Mouse (Mus musculus): ENCODE measurements around the gene Kank1. TPM values are rescaled to one million over a fixed set of nuclear protein-coding genes. Genes with fewer than 3 reads are reported as not detected.

The Kank1 gene
- total and polyA plus RNA-seq, 2 experiments from 2014 or later = 6.0 to 16.6 TPM

GRCm38 (mm10) chr19:25276600-25277395 is 40.0 kb downstream of the Kank1 start:
- no peak for TF ChIP-seq CTCF (IDR thresholded peaks at IDR 0.05)
- no peaks in the 10 kb centered on the region for H3K4me1 ChIP-seq (ENCODE audit: insufficient read depth, low read length)
- 93% methylated on average over 15 of the region's 15 CpGs for WGBS

GRCm38 (mm10) chr19:25277761-25278160 is 41.0 kb downstream of the Kank1 start:
- no peaks in the 10 kb centered on the region for H3K4me1 ChIP-seq (ENCODE audit: insufficient read depth, low read length)
- H3K9me3 ChIP-seq (ENCODE audit: low read length) = no peaks in the 10 kb centered on the region
- no peaks in the 10 kb centered on the region for H3K27me3 ChIP-seq (ENCODE audit: insufficient read depth, low read length)
- no peak overlapping the region for H3K4me3 ChIP-seq (ENCODE audit: low read depth, low read length)
- ATAC-seq (ENCODE audit: low FRiP score) (no peak; the same call in 1 of the 2 replicates), DNase-seq (ENCODE audit: low spot score) (peak; percentile 52)
- no peaks in the 10 kb centered on the region for H3K36me3 ChIP-seq (ENCODE audit: insufficient read depth, low read length)
- H3K27ac ChIP-seq (ENCODE audit: low read depth, low read length) = no peak overlapping the region
- no peak overlapping the region for H3K9ac ChIP-seq (replicated peaks; ENCODE audit: low read length, poor library complexity, severe bottlenecking)
- 64% methylated on average over 5 of the region's 5 CpGs for WGBS
- TF ChIP-seq CTCF (IDR thresholded peaks at IDR 0.05) = no peak
- H3K4me2 ChIP-seq (ENCODE audit: low read depth, low read length, poor library complexity, severe bottlenecking) = no peak overlapping the region

More at GRCm38 (mm10) chr19:25276600-25277395, 40.0 kb downstream of the Kank1 start:
- no peak overlapping the region for H3K9ac ChIP-seq (replicated peaks; ENCODE audit: low read length, poor library complexity, severe bottlenecking)
- no peaks in the 10 kb centered on the region for H3K9me3 ChIP-seq (ENCODE audit: low read length)
- no peak overlapping the region for H3K27ac ChIP-seq (ENCODE audit: low read depth, low read length)
- H3K4me2 ChIP-seq (ENCODE audit: low read depth, low read length, poor library complexity, severe bottlenecking) = no peak overlapping the region
- H3K4me3 ChIP-seq (ENCODE audit: low read depth, low read length) = no peak overlapping the region
- DNase-seq (ENCODE audit: low spot score) (no peak), ATAC-seq (ENCODE audit: low FRiP score) (no peak)
- no peaks in the 10 kb centered on the region for H3K27me3 ChIP-seq (ENCODE audit: insufficient read depth, low read length)
- H3K36me3 ChIP-seq (ENCODE audit: insufficient read depth, low read length) = no peaks in the 10 kb centered on the region

DNA sequence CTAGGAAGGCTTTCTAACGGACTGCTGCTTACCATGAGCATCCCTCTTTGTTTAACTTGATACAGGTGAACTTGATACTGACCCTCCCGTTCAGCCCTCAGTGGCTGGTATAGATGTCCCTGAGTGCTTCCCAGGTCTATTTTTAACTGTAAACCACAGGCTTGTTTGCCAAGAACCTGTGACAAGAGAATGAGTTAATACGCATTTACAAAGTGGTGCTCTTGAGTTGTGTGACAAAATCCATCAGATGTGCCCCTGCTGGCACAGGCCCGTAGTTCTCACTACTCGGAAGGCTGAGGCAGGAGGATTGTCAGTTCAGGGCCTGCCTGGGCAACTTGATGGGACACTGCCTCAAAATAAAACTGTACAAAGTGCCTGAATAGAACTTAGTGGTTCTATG is 42.8 kb downstream of the Kank1 start:
- H3K9ac ChIP-seq (replicated peaks; ENCODE audit: low read length, poor library complexity, severe bottlenecking) = no peak overlapping the region
- DNase-seq (ENCODE audit: low spot score) (no peak), ATAC-seq (ENCODE audit: low FRiP score) (no peak)
- H3K4me2 ChIP-seq (ENCODE audit: low read depth, low read length, poor library complexity, severe bottlenecking) = no peak overlapping the region
- TF ChIP-seq CTCF (IDR thresholded peaks at IDR 0.05) = no peak
- H3K27ac ChIP-seq (ENCODE audit: low read depth, low read length) = no peak overlapping the region
- H3K4me1 ChIP-seq (ENCODE audit: insufficient read depth, low read length) = no peaks in the 10 kb centered on the region
- H3K4me3 ChIP-seq (ENCODE audit: low read depth, low read length) = no peak overlapping the region
- no peaks in the 10 kb centered on the region for H3K9me3 ChIP-seq (ENCODE audit: low read length)
- no peaks in the 10 kb centered on the region for H3K36me3 ChIP-seq (ENCODE audit: insufficient read depth, low read length)
- H3K27me3 ChIP-seq (ENCODE audit: insufficient read depth, low read length) = no peaks in the 10 kb centered on the region
- 89% methylated on average over 5 of the region's 5 CpGs for WGBS

DNA sequence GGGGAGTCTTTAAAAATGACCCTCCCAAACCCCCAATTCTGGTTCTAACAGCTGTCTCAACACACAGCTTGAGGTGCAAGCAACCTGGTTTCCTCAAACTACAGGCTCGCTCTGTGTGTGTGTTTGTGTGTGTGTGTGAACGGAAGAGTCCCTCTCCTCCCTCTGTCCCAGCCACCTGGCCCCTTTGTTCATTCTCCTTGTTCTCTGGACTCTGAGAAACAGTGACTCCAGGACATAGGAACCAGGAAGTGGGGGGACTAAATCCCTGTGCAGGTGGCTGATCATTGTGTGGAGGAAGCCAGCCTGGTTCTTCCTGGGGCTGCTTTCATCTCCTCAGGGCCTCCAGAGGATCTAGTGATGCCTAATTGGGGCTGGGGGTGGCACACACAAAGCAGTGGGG is 46.9 kb downstream of the Kank1 start:
- no peak overlapping the region for H3K9ac ChIP-seq (replicated peaks; ENCODE audit: low read length, poor library complexity, severe bottlenecking)
- WGBS = 90% methylated on average over 2 of the region's 2 CpGs
- DNase-seq (ENCODE audit: low spot score) = no peak
- no peak for ATAC-seq (ENCODE audit: low FRiP score)
- no peaks in the 10 kb centered on the region for H3K36me3 ChIP-seq (ENCODE audit: insufficient read depth, low read length)
- no peaks in the 10 kb centered on the region for H3K27me3 ChIP-seq (ENCODE audit: insufficient read depth, low read length)
- no peaks in the 10 kb centered on the region for H3K4me1 ChIP-seq (ENCODE audit: insufficient read depth, low read length)
- H3K9me3 ChIP-seq (ENCODE audit: low read length) = no peaks in the 10 kb centered on the region
- no peak overlapping the region for H3K27ac ChIP-seq (ENCODE audit: low read depth, low read length)
- H3K4me3 ChIP-seq (ENCODE audit: low read depth, low read length) = no peak overlapping the region
- no peak for TF ChIP-seq CTCF (IDR thresholded peaks at IDR 0.05)
- no peak overlapping the region for H3K4me2 ChIP-seq (ENCODE audit: low read depth, low read length, poor library complexity, severe bottlenecking)

DNA sequence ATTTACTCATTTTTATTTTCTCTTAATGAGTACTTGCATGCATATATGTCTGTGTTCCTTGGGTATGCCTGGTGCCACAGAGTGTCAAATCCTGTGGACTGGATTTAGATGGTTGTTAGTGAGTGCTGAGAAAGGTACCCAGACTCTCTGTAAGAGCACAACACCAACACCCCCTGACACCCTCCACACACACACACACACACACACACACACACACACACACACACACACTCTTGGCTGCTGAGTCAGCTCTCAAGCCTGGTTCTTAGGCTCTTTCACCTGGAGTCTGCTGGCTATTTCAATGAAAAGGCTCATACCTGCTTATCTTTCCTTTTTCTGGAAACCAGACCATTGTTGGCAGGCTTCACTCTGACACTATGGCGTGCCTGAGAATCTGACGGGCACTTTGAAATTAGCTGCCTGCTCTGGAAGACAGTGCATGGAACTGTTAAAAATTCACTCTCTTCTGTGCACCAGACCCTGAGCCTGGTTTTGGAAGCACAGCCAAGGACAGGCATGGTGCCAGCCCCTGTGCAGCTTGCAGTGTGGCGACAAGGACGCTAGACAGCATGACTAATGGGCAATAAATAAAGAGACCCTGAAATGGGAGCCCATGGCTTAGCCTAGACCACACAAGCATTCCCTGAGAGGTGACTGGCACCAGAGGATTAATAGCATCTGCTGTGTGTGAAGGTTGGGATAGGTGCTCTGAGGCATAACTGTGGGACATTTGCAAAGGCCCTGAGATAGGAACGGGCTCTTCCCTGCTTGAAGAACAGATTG is 49.2 kb downstream of the Kank1 start:
- ATAC-seq (ENCODE audit: low FRiP score) (peak; percentile 86), DNase-seq (ENCODE audit: low spot score) (peak; percentile 91)
- Histone ChIP-seq H3K27me3 (ENCODE audit: insufficient read depth, low read length) (no peaks in the 10 kb centered on the region), H3K36me3 (ENCODE audit: insufficient read depth, low read length) (no peaks in the 10 kb centered on the region), H3K4me2 (ENCODE audit: low read depth, low read length, poor library complexity, severe bottlenecking) (no peak overlapping the region), H3K27ac (ENCODE audit: low read depth, low read length) (no peak overlapping the region), H3K9me3 (ENCODE audit: low read length) (no peaks in the 10 kb centered on the region), H3K4me3 (ENCODE audit: low read depth, low read length) (no peak overlapping the region), H3K4me1 (ENCODE audit: insufficient read depth, low read length) (no peaks in the 10 kb centered on the region), H3K9ac (replicated peaks; ENCODE audit: low read length, poor library complexity, severe bottlenecking) (no peak overlapping the region)
- 23% methylated on average over 5 of the region's 5 CpGs for WGBS
- TF ChIP-seq CTCF (IDR thresholded peaks at IDR 0.05) = no peak

DNA sequence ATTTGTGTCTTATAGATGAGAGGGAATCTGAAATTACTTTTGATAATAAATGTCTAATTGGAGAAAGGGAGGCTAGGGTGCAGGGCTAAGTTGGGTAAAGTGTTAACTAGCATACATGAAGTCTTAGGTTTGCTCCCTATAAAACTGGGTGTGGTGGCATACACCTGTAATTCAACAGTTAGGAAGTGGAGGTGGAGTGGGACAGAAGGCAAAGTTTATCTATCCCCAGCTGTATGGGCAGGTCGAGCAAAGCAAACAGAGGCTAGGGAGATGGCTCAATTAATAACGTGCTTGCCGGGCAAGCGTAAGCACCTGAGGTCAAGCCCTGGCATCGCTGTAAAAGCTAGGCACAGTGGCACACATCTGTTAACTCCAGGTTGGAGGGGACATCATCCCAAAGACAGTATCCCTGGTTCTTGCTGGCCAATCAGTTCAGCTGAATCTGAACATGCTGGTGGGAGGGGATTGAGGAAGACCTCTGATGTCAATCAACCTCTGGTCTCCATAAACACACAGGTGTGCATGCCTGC is 54.3 kb downstream of the Kank1 start:
- Histone ChIP-seq H3K27me3 (ENCODE audit: insufficient read depth, low read length) (no peaks in the 10 kb centered on the region), H3K9ac (replicated peaks; ENCODE audit: low read length, poor library complexity, severe bottlenecking) (no peak overlapping the region), H3K9me3 (ENCODE audit: low read length) (no peaks in the 10 kb centered on the region), H3K4me2 (ENCODE audit: low read depth, low read length, poor library complexity, severe bottlenecking) (no peak overlapping the region), H3K36me3 (ENCODE audit: insufficient read depth, low read length) (no peaks in the 10 kb centered on the region), H3K4me3 (ENCODE audit: low read depth, low read length) (no peak overlapping the region), H3K27ac (ENCODE audit: low read depth, low read length) (no peak overlapping the region), H3K4me1 (ENCODE audit: insufficient read depth, low read length) (no peaks in the 10 kb centered on the region)
- ATAC-seq (ENCODE audit: low FRiP score) = no peak
- no peak for TF ChIP-seq CTCF (IDR thresholded peaks at IDR 0.05)
- WGBS = 92% methylated on average over 5 of the region's 5 CpGs
- DNase-seq (ENCODE audit: low spot score) = no peak
